Comparison of ENCODE assay signal across 8 mouse cellular contexts in genomic region chr3:68869691-68870567, GRCm38 (mm10). TPM values are rescaled to one million over a fixed set of nuclear protein-coding genes. Genes with fewer than 3 reads are reported as not detected.
DNase-seq lines count a peak whose midpoint lies in the region; ATAC-seq and TF ChIP-seq lines count a peak whose summit lies in the region.

No protein-coding gene starts in this region.

- H3K4me3 ChIP-seq in G1E (ENCODE audit: low read depth, low read length) = peak overlapping the region; percentile 13; the same call in 1 of the 2 replicates
- H3K4me3 ChIP-seq in embryonic facial prominence, embryonic 10.5 days = peak overlapping the region; percentile 76
- peak overlapping the region; percentile 69 for H3K4me3 ChIP-seq in heart, embryonic 15.5 days
- H3K4me3 ChIP-seq in lung, embryonic 16.5 days (ENCODE audit: low read length) = peak overlapping the region; percentile 63

- WGBS in embryonic facial prominence, embryonic 10.5 days = under 1% methylated on average over 96 of the region's 96 CpGs
- under 1% methylated on average over 96 of the region's 96 CpGs for WGBS in heart, embryonic 15.5 days
- under 1% methylated on average over 80 of the region's 96 CpGs for WGBS in lung, embryonic 16.5 days

- H3K4me2 ChIP-seq in heart, embryonic 15.5 days = peak overlapping the region; percentile 100
- H3K4me2 ChIP-seq in lung, embryonic 16.5 days (ENCODE audit: low read depth, low read length) = peak overlapping the region; percentile 100

- 0 out of 2 replicates have a peak, but pooled peaks cover 6% of the 10 kb centered on the region for H3K27me3 ChIP-seq in G1E (ENCODE audit: insufficient read depth, low read length)
- peaks cover 74% of the 10 kb centered on the region for H3K27me3 ChIP-seq in embryonic facial prominence, embryonic 10.5 days (replicated peaks; ENCODE audit: low read depth, poor library complexity, severe bottlenecking)
- peaks cover 28% of the 10 kb centered on the region for H3K27me3 ChIP-seq in heart, embryonic 15.5 days
- peaks cover 36% of the 10 kb centered on the region for H3K27me3 ChIP-seq in lung, embryonic 16.5 days (ENCODE audit: control insufficient read depth, insufficient read depth, low read depth, low read length)

- TF ChIP-seq CTCF in G1E (IDR thresholded peaks at IDR 0.05; ENCODE audit: low read depth, low read length) = no peak

- H3K9me3 ChIP-seq in G1E (replicated peaks) = peaks cover 13% of the 10 kb centered on the region
- H3K9me3 ChIP-seq in embryonic facial prominence, embryonic 10.5 days = no peaks in the 10 kb centered on the region
- no peaks in the 10 kb centered on the region for H3K9me3 ChIP-seq in heart, embryonic 15.5 days (replicated peaks)
- no peaks in the 10 kb centered on the region; the same call in 1 of the 2 replicates for H3K9me3 ChIP-seq in lung, embryonic 16.5 days (ENCODE audit: control insufficient read depth, low read length)

- H3K27ac ChIP-seq in embryonic facial prominence, embryonic 10.5 days (replicated peaks) = peak overlapping the region; percentile 79
- peak overlapping the region; percentile 35; the same call in 1 of the 2 replicates for H3K27ac ChIP-seq in heart, embryonic 15.5 days
- H3K27ac ChIP-seq in lung, embryonic 16.5 days (ENCODE audit: low read length) = no peak overlapping the region

- H3K4me1 ChIP-seq in G1E (ENCODE audit: insufficient read depth, low read depth, low read length) = no peaks in the 10 kb centered on the region
- peaks cover 23% of the 10 kb centered on the region for H3K4me1 ChIP-seq in embryonic facial prominence, embryonic 10.5 days
- H3K4me1 ChIP-seq in heart, embryonic 15.5 days (replicated peaks) = peaks cover 21% of the 10 kb centered on the region
- H3K4me1 ChIP-seq in lung, embryonic 16.5 days (replicated peaks; ENCODE audit: control insufficient read depth, insufficient read depth, low read length) = peaks cover 14% of the 10 kb centered on the region

- H3K36me3 ChIP-seq in G1E (replicated peaks) = no peaks in the 10 kb centered on the region
- H3K36me3 ChIP-seq in embryonic facial prominence, embryonic 10.5 days (replicated peaks) = no peaks in the 10 kb centered on the region
- no peaks in the 10 kb centered on the region for H3K36me3 ChIP-seq in heart, embryonic 15.5 days
- H3K36me3 ChIP-seq in lung, embryonic 16.5 days (ENCODE audit: control insufficient read depth, insufficient read depth, low read length) = no peaks in the 10 kb centered on the region

- no peak for ATAC-seq in G1E (ENCODE audit: extremely low read depth, insufficient number of reproducible peaks, low FRiP score, poor library complexity, severe bottlenecking)
- ATAC-seq in heart, embryonic 15.5 days (replicated peaks; ENCODE audit: insufficient number of reproducible peaks, insufficient read depth, low FRiP score, low read depth) = peak; percentile 59
- ATAC-seq in lung, embryonic 16.5 days (ENCODE audit: low read depth) = peak; percentile 79

- H3K9ac ChIP-seq in heart, embryonic 15.5 days = peak overlapping the region; percentile 66
- H3K9ac ChIP-seq in lung, embryonic 16.5 days (ENCODE audit: low read length) = peak overlapping the region; percentile 63

- DNase-seq in 3134 (ENCODE audit: extremely low read depth, insufficient read length, low spot score) (peak; percentile 10), G1E (ENCODE audit: low spot score) (no peak)
- peak; percentile 75 for DNase-seq in embryonic facial prominence, embryonic 10.5 days (ENCODE audit: low spot score)
- peak; percentile 44 for DNase-seq in kidney, postnatal 14 days
- DNase-seq in retina, postnatal 7 days (ENCODE audit: low read depth, low spot score) = peak; percentile 16
- peak; percentile 37 for DNase-seq in yolk sac, embryonic 10.5 days (ENCODE audit: low spot score)

RNA-seq across cellular contexts. Expression of gene 1110032F04Rik, which starts 0.5 kb away (rescaled TPM):
- total RNA-seq in G1E (2014; fragmentation: Nextera tagmentation) = not detected in 2 replicates
- total RNA-seq in G1E (2017) = 0.05 TPM in 1 of 2 replicates, not detected in the other
- polyA plus RNA-seq in G1E (2012) = not detected in 2 replicates
- 1.2 and 1.7 TPM in 2 replicates for polyA plus RNA-seq in embryonic facial prominence, embryonic 10.5 days (2016; fragmentation: Nextera tagmentation; extraction: Ambion mirVana)
- polyA plus RNA-seq in heart, embryonic 15.5 days (2015; fragmentation: Nextera tagmentation; extraction: Ambion mirVana) = 4.3 TPM in 2 replicates
- polyA plus RNA-seq in lung, embryonic 16.5 days (2015; fragmentation: Nextera tagmentation; extraction: Ambion mirVana) = 0.34 and 0.46 TPM in 2 replicates

Comparison
In these comparisons a context has a peak if more than half of its experiments do, and no peak if none do; other contexts are left out.
1. H3K4me3 ChIP-seq: peak in every context shown above with its lines; median percentile 76 in embryonic facial prominence, embryonic 10.5 days; 69 in heart, embryonic 15.5 days; 63 in lung, embryonic 16.5 days; 13 in G1E.